Mouse (Mus musculus) testis, adult 2 months (tissue): ENCODE data around the gene Apol10b.

ENCODE experiments used
- CTCF ChIP-seq: fragments of 200-500 bp; IDR thresholded peaks from 2 replicates; pipeline ENCODE4 v1.5.1; 2012; ENCODE audit warnings: low read depth, mild to moderate bottlenecking, inconsistent platforms, low read length, moderate library complexity; ENCODE audit not compliant: control insufficient read depth, insufficient read depth, insufficient replicate concordance
- POLR2A ChIP-seq: fragments of 200-500 bp; IDR thresholded peaks from 2 replicates; pipeline ENCODE4 v1.6.1; 2012; ENCODE audit warnings: low read depth, mild to moderate bottlenecking, inconsistent platforms, low read length, moderate library complexity; ENCODE audit not compliant: control insufficient read depth

GRCm38 (mm10) chr15:77595961-77596360, at the start of gene Apol10b:
- TF ChIP-seq POLR2A (no peak), CTCF (no peak)
